Mouse (Mus musculus) embryonic facial prominence, embryonic 13.5 days (tissue): Measurements from ENCODE around the gene Cbx3. TPM values are rescaled to one million over a fixed set of nuclear protein-coding genes. Genes with fewer than 3 reads are reported as not detected.

Experiments
- ATAC-seq: fragments of 200-750 bp; cut with Nextera tagmentation; 2 replicates; pipeline ENCODE4 v1.8.0; 2017; ENCODE audit warnings: low read depth; ENCODE audit not compliant: insufficient number of reproducible peaks, insufficient read depth, low FRiP score, low TSS enrichment
- H3K27ac ChIP-seq: fragments of 300-500 bp; sonication (generic); 2 replicates; pipeline ENCODE4 v1.5.1; 2015; ENCODE audit warnings: moderate library complexity, mild to moderate bottlenecking, inconsistent platforms
- H3K27me3 ChIP-seq: fragments of 300-500 bp; sonication (generic); 2 replicates; pipeline ENCODE4 v1.6.1; 2015; ENCODE audit warnings: mild to moderate bottlenecking, inconsistent platforms
- H3K36me3 ChIP-seq: fragments of 300-500 bp; sonication (generic); 2 replicates; pipeline ENCODE4 v1.6.1; 2015; ENCODE audit warnings: mild to moderate bottlenecking, inconsistent platforms
- H3K4me1 ChIP-seq: fragments of 300-500 bp; sonication (generic); 2 replicates; pipeline ENCODE4 v1.6.1; 2015; ENCODE audit warnings: inconsistent platforms
- H3K4me2 ChIP-seq: fragments of 300-500 bp; sonication (generic); 2 replicates; pipeline ENCODE4 v1.6.1; 2015; ENCODE audit warnings: moderate library complexity, mild to moderate bottlenecking, inconsistent platforms
- H3K4me3 ChIP-seq: fragments of 300-500 bp; sonication (generic); 2 replicates; pipeline ENCODE4 v1.5.1; 2015; ENCODE audit warnings: mild to moderate bottlenecking, inconsistent platforms
- H3K9ac ChIP-seq: fragments of 300-500 bp; sonication (generic); 2 replicates; pipeline ENCODE4 v1.6.1; 2015; ENCODE audit warnings: mild to moderate bottlenecking, inconsistent platforms
- H3K9me3 ChIP-seq: fragments of 300-500 bp; sonication (generic); 2 replicates; pipeline ENCODE4 v1.6.1; 2016; ENCODE audit warnings: inconsistent platforms
- WGBS: fragments of 180-500 bp; shearing (Covaris S2); methylation state at CpG from one replicate; pipeline ENCODE4 v1.1.7; 2015; ENCODE audit warnings: mixed read lengths; 5-methylcytosine and 5-hydroxymethylcytosine counted together
- polyA plus RNA-seq: library from polyadenylated mRNA; unstranded; fragments of >200 nt; fragmentation: Nextera tagmentation; extraction: Ambion mirVana; gene quantifications from 2 replicates; pipeline ENCODE4 v1.2.1, GENCODE M21; 2015

Gene Cbx3
- polyA plus RNA-seq, 1 experiment from 2014 or later: 550 TPM

GRCm38 (mm10) chr6:51456198-51456597 lies 14.0 kb upstream of the Cbx3 start:
- Histone ChIP-seq H3K27ac (0 out of 2 replicates have a peak overlapping the region, but pooled peaks have one; percentile 33), H3K36me3 (peaks cover 30% of the 10 kb centered on the region), H3K27me3 (no peaks in the 10 kb centered on the region), H3K4me2 (no peak overlapping the region), H3K9me3 (no peaks in the 10 kb centered on the region), H3K9ac (no peak overlapping the region), H3K4me3 (no peak overlapping the region), H3K4me1 (0 out of 2 replicates have a peak, but pooled peaks cover 4% of the 10 kb centered on the region)
- no peak for ATAC-seq
- WGBS: 51% methylated on average over 1 of the region's 1 CpGs

GRCm38 (mm10) chr6:51457283-51457682 lies 12.9 kb upstream of the Cbx3 start:
- WGBS: 81% methylated on average over 3 of the region's 3 CpGs

GRCm38 (mm10) chr6:51457770-51458387 lies 12.3 kb upstream of the Cbx3 start:
- Histone ChIP-seq H3K4me2 (no peak overlapping the region), H3K27me3 (no peaks in the 10 kb centered on the region), H3K4me3 (no peak overlapping the region), H3K27ac (no peak overlapping the region; the same call in 1 of the 2 replicates), H3K4me1 (0 out of 2 replicates have a peak, but pooled peaks cover 4% of the 10 kb centered on the region), H3K9me3 (no peaks in the 10 kb centered on the region), H3K36me3 (peaks cover 42% of the 10 kb centered on the region), H3K9ac (no peak overlapping the region)
- 81% methylated on average over 8 of the region's 8 CpGs for WGBS
- no peak for ATAC-seq

More at GRCm38 (mm10) chr6:51457283-51457682, 12.9 kb upstream of the Cbx3 start:
- H3K27ac ChIP-seq: no peak overlapping the region
- no peaks in the 10 kb centered on the region for H3K27me3 ChIP-seq
- H3K9ac ChIP-seq: no peak overlapping the region
- peaks cover 39% of the 10 kb centered on the region for H3K36me3 ChIP-seq
- H3K4me1 ChIP-seq: 0 out of 2 replicates have a peak, but pooled peaks cover 4% of the 10 kb centered on the region
- no peak overlapping the region for H3K4me2 ChIP-seq
- no peaks in the 10 kb centered on the region for H3K9me3 ChIP-seq
- H3K4me3 ChIP-seq: no peak overlapping the region
- no peak for ATAC-seq

GRCm38 (mm10) chr6:51458925-51459312 lies 11.2 kb upstream of the Cbx3 start:
- H3K4me1 ChIP-seq: 0 out of 2 replicates have a peak, but pooled peaks cover 4% of the 10 kb centered on the region
- no peak overlapping the region for H3K4me3 ChIP-seq
- H3K9me3 ChIP-seq: no peaks in the 10 kb centered on the region
- 34% methylated on average over 2 of the region's 2 CpGs for WGBS
- no peaks in the 10 kb centered on the region for H3K27me3 ChIP-seq
- no peak overlapping the region for H3K27ac ChIP-seq
- peaks cover 52% of the 10 kb centered on the region for H3K36me3 ChIP-seq
- no peak overlapping the region for H3K4me2 ChIP-seq
- no peak overlapping the region for H3K9ac ChIP-seq
- ATAC-seq: peak; percentile 34; the same call in 1 of the 2 replicates

GRCm38 (mm10) chr6:51459313-51460020 lies 10.7 kb upstream of the Cbx3 start:
- H3K4me2 ChIP-seq: no peak overlapping the region
- H3K9me3 ChIP-seq: no peaks in the 10 kb centered on the region
- WGBS: 36% methylated on average over 5 of the region's 5 CpGs
- H3K4me1 ChIP-seq: 0 out of 2 replicates have a peak, but pooled peaks cover 5% of the 10 kb centered on the region
- no peak overlapping the region for H3K27ac ChIP-seq
- H3K27me3 ChIP-seq: no peaks in the 10 kb centered on the region
- no peak overlapping the region for H3K4me3 ChIP-seq
- ATAC-seq: peak; percentile 48; the same call in 1 of the 2 replicates
- H3K36me3 ChIP-seq: peaks cover 56% of the 10 kb centered on the region
- H3K9ac ChIP-seq: no peak overlapping the region

- WGBS: 75% methylated on average over 4 of the region's 4 CpGs
- peaks cover 59% of the 10 kb centered on the region for H3K36me3 ChIP-seq
Measured at GRCm38 (mm10) chr6:51460021-51460360, 10.2 kb upstream of the Cbx3 start.

GRCm38 (mm10) chr6:51460363-51460762 lies 9.8 kb upstream of the Cbx3 start:
- Histone ChIP-seq H3K9me3 (no peaks in the 10 kb centered on the region), H3K4me2 (no peak overlapping the region), H3K27me3 (no peaks in the 10 kb centered on the region), H3K4me3 (no peak overlapping the region), H3K27ac (no peak overlapping the region), H3K9ac (no peak overlapping the region), H3K4me1 (peaks cover 5% of the 10 kb centered on the region; the same call in 1 of the 2 replicates), H3K36me3 (peaks cover 63% of the 10 kb centered on the region)
- ATAC-seq: no peak
- WGBS: 82% methylated on average over 3 of the region's 3 CpGs

More at GRCm38 (mm10) chr6:51460021-51460360, 10.2 kb upstream of the Cbx3 start:
- Histone ChIP-seq H3K27ac (no peak overlapping the region), H3K4me1 (0 out of 2 replicates have a peak, but pooled peaks cover 5% of the 10 kb centered on the region), H3K4me2 (no peak overlapping the region), H3K4me3 (no peak overlapping the region), H3K9me3 (no peaks in the 10 kb centered on the region), H3K9ac (no peak overlapping the region), H3K27me3 (no peaks in the 10 kb centered on the region)
- ATAC-seq: no peak

- Histone ChIP-seq H3K9ac (peak overlapping the region; percentile 71), H3K4me3 (peak overlapping the region; percentile 98), H3K36me3 (peaks cover 42% of the 10 kb centered on the region), H3K9me3 (no peaks in the 10 kb centered on the region), H3K4me2 (peak overlapping the region; percentile 64), H3K27me3 (no peaks in the 10 kb centered on the region), H3K4me1 (peaks cover 29% of the 10 kb centered on the region), H3K27ac (no peak overlapping the region)
- ATAC-seq: no peak
- 0% methylated on average over 2 of the region's 2 CpGs for WGBS
Measured at GRCm38 (mm10) chr6:51467649-51468048, 2.5 kb upstream of the Cbx3 start.

GRCm38 (mm10) chr6:51468891-51469561 lies 1.1 kb upstream of the Cbx3 start:
- no peaks in the 10 kb centered on the region for H3K9me3 ChIP-seq
- WGBS: under 1% methylated on average over 63 of the region's 63 CpGs
- peak overlapping the region; percentile 64 for H3K4me2 ChIP-seq
- peak overlapping the region; percentile 98 for H3K4me3 ChIP-seq
- H3K4me1 ChIP-seq: peaks cover 31% of the 10 kb centered on the region
- no peaks in the 10 kb centered on the region for H3K27me3 ChIP-seq
- peaks cover 43% of the 10 kb centered on the region for H3K36me3 ChIP-seq
- H3K9ac ChIP-seq: peak overlapping the region; percentile 100
- H3K27ac ChIP-seq: peak overlapping the region; percentile 100
- 0 out of 2 replicates have a peak, but pooled peaks have one; percentile 18 for ATAC-seq

- Histone ChIP-seq H3K4me1 (peaks cover 34% of the 10 kb centered on the region), H3K9me3 (no peaks in the 10 kb centered on the region), H3K27ac (peak within 1 kb of the TSS; percentile 100), H3K4me2 (peak within 1 kb of the TSS; percentile 66), H3K36me3 (peaks cover 46% of the 10 kb centered on the region), H3K9ac (peak within 1 kb of the TSS; percentile 100), H3K4me3 (peak within 1 kb of the TSS; percentile 98), H3K27me3 (no peaks in the 10 kb centered on the region)
- under 1% methylated on average over 63 of the region's 63 CpGs for WGBS
- peak; percentile 93 for ATAC-seq
Measured at GRCm38 (mm10) chr6:51469715-51470310, 347 bp upstream of the Cbx3 start, which contains the start of gene Hnrnpa2b1. TSS of gene Hnrnpa2b1 (minus strand) at chr6:51469894.

GRCm38 (mm10) chr6:51471179-51471505 lies 982 bp downstream of the Cbx3 start:
- 0% methylated on average over 10 of the region's 10 CpGs for WGBS
- Histone ChIP-seq H3K4me1 (peaks cover 26% of the 10 kb centered on the region), H3K27me3 (no peaks in the 10 kb centered on the region), H3K9me3 (no peaks in the 10 kb centered on the region), H3K9ac (peak overlapping the region; percentile 100), H3K4me3 (peak overlapping the region; percentile 98), H3K27ac (peak overlapping the region; percentile 100), H3K4me2 (peak overlapping the region; percentile 66), H3K36me3 (peaks cover 43% of the 10 kb centered on the region)
- ATAC-seq: peak; percentile 2; the same call in 1 of the 2 replicates
